Mouse (Mus musculus) liver, embryonic 15.5 days (tissue): ENCODE results near the gene Cnn2. TPM values are rescaled to one million over a fixed set of nuclear protein-coding genes. Genes with fewer than 3 reads are reported as not detected.

Experiments used
- ATAC-seq: fragments of 200-750 bp; cut with Nextera tagmentation; 2 replicates; pipeline ENCODE4 v1.8.0; 2017; ENCODE audit warnings: moderate number of reproducible peaks, mild to moderate bottlenecking, moderate library complexity; ENCODE audit not compliant: insufficient read depth
- H3K27ac ChIP-seq: fragments of 300-500 bp; sonication (generic); replicated peaks from 2 replicates; pipeline ENCODE4 v1.5.1; 2015; ENCODE audit warnings: mild to moderate bottlenecking, inconsistent platforms
- H3K27me3 ChIP-seq: fragments of 300-500 bp; sonication (generic); 2 replicates; pipeline ENCODE4 v1.6.1; 2015; ENCODE audit warnings: mild to moderate bottlenecking, inconsistent platforms
- H3K36me3 ChIP-seq: fragments of 300-500 bp; sonication (generic); replicated peaks from 2 replicates; pipeline ENCODE4 v1.6.1; 2015; ENCODE audit warnings: moderate library complexity, mild to moderate bottlenecking, inconsistent platforms
- H3K4me1 ChIP-seq: fragments of 300-500 bp; sonication (generic); replicated peaks from 2 replicates; pipeline ENCODE4 v1.6.1; 2015; ENCODE audit warnings: inconsistent platforms
- H3K4me2 ChIP-seq: fragments of 300-500 bp; sonication (generic); 2 replicates; pipeline ENCODE4 v1.6.1; 2015; ENCODE audit warnings: moderate library complexity, mild to moderate bottlenecking, inconsistent platforms
- H3K4me3 ChIP-seq: fragments of 300-500 bp; sonication (generic); replicated peaks from 2 replicates; pipeline ENCODE4 v1.5.1; 2015; ENCODE audit warnings: mild to moderate bottlenecking, inconsistent platforms
- H3K9ac ChIP-seq: fragments of 300-500 bp; sonication (generic); 2 replicates; pipeline ENCODE4 v1.6.1; 2015; ENCODE audit warnings: moderate library complexity, mild to moderate bottlenecking, inconsistent platforms
- H3K9me3 ChIP-seq: fragments of 300-500 bp; sonication (generic); replicated peaks from 2 replicates; pipeline ENCODE4 v1.6.1; 2016; ENCODE audit warnings: inconsistent platforms
- WGBS: fragments of 180-500 bp; shearing (Covaris S2); methylation state at CpG from one replicate; pipeline ENCODE4 v1.1.7; 2015; ENCODE audit warnings: mixed read lengths; ENCODE audit not compliant: insufficient replicate concordance; 5-methylcytosine and 5-hydroxymethylcytosine counted together
- polyA plus RNA-seq: library from polyadenylated mRNA; unstranded; fragments of >200 nt; fragmentation: Nextera tagmentation; extraction: Ambion mirVana; gene quantifications from 2 replicates; pipeline ENCODE4 v1.2.1, GENCODE M21; 2015

The Cnn2 gene
- polyA plus RNA-seq, 1 experiment from 2014 or later: 44.5 TPM

- Histone ChIP-seq H3K9ac (no peak overlapping the region), H3K4me3 (no peak overlapping the region), H3K4me1 (peaks cover 75% of the 10 kb centered on the region), H3K27ac (no peak overlapping the region), H3K36me3 (peaks cover 26% of the 10 kb centered on the region), H3K27me3 (no peaks in the 10 kb centered on the region), H3K4me2 (no peak overlapping the region), H3K9me3 (no peaks in the 10 kb centered on the region)
- WGBS: 83% methylated on average over 18 of the region's 18 CpGs
- no peak for ATAC-seq
Observed at GRCm38 (mm10) chr10:80020603-80021319, 32.4 kb downstream of the Cnn2 start.

DNA sequence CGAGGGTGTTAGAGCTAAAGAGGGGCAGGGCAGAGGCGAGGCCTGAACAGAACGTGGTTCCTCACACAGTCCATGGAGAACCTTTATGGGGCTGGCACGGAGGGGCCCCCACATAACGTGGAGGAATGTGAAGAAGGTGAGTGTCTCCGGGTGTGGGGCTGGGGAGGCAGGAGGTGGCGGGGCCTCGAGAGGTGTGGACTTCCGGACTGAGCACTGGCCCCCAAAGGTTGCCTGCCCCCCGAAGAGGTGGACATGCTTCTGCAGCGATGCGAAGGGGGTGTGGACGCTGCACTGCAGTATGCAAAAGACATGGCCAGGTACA lies 32.9 kb downstream of the Cnn2 start:
- 83% methylated on average over 13 of the region's 13 CpGs for WGBS
- Histone ChIP-seq H3K4me3 (no peak overlapping the region), H3K4me1 (peaks cover 75% of the 10 kb centered on the region), H3K36me3 (peaks cover 30% of the 10 kb centered on the region), H3K9ac (no peak overlapping the region), H3K27ac (no peak overlapping the region), H3K9me3 (no peaks in the 10 kb centered on the region), H3K4me2 (no peak overlapping the region), H3K27me3 (no peaks in the 10 kb centered on the region)
- ATAC-seq: no peak

DNA sequence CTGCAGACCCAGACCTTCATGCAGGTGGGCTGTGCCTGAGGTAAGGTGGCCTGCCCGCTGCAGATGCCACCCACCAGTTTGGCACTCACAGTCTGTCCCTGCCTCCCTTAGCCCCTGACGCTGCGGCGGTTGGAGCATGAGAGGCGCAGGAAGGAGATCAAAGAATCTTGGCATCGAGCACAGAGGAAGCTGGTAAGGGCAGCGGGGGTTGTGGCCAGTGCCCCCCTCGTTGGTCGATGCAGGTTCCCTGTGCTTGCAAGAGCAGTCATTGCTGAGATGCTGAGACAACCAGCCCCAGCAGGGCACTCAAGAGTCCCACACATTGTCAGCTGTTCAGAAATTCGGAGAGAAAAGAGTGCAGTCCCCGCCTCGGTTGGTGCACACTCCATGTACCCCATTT lies 33.8 kb downstream of the Cnn2 start:
- WGBS: 77% methylated on average over 12 of the region's 12 CpGs
- no peak overlapping the region for H3K9ac ChIP-seq
- no peak overlapping the region for H3K4me2 ChIP-seq
- peaks cover 39% of the 10 kb centered on the region for H3K36me3 ChIP-seq
- H3K27ac ChIP-seq: no peak overlapping the region
- H3K4me3 ChIP-seq: no peak overlapping the region
- peaks cover 70% of the 10 kb centered on the region for H3K4me1 ChIP-seq
- no peak for ATAC-seq
- no peaks in the 10 kb centered on the region for H3K9me3 ChIP-seq
- no peaks in the 10 kb centered on the region for H3K27me3 ChIP-seq

- no peaks in the 10 kb centered on the region for H3K9me3 ChIP-seq
- no peak overlapping the region for H3K9ac ChIP-seq
- H3K27ac ChIP-seq: no peak overlapping the region
- H3K36me3 ChIP-seq: peaks cover 46% of the 10 kb centered on the region
- no peak overlapping the region for H3K4me2 ChIP-seq
- H3K4me1 ChIP-seq: peaks cover 70% of the 10 kb centered on the region
- WGBS: 75% methylated on average over 8 of the region's 8 CpGs
- ATAC-seq: no peak
- no peaks in the 10 kb centered on the region for H3K27me3 ChIP-seq
- no peak overlapping the region for H3K4me3 ChIP-seq
Observed at GRCm38 (mm10) chr10:80022806-80023205, 34.4 kb downstream of the Cnn2 start.

GRCm38 (mm10) chr10:80023758-80024157 lies 35.4 kb downstream of the Cnn2 start:
- H3K9ac ChIP-seq: no peak overlapping the region
- ATAC-seq: no peak
- WGBS: 67% methylated on average over 5 of the region's 5 CpGs
- no peaks in the 10 kb centered on the region for H3K27me3 ChIP-seq
- peak overlapping the region; percentile 42 for H3K27ac ChIP-seq
- H3K9me3 ChIP-seq: no peaks in the 10 kb centered on the region
- H3K4me2 ChIP-seq: no peak overlapping the region
- peaks cover 73% of the 10 kb centered on the region for H3K4me1 ChIP-seq
- no peak overlapping the region for H3K4me3 ChIP-seq
- H3K36me3 ChIP-seq: peaks cover 51% of the 10 kb centered on the region

DNA sequence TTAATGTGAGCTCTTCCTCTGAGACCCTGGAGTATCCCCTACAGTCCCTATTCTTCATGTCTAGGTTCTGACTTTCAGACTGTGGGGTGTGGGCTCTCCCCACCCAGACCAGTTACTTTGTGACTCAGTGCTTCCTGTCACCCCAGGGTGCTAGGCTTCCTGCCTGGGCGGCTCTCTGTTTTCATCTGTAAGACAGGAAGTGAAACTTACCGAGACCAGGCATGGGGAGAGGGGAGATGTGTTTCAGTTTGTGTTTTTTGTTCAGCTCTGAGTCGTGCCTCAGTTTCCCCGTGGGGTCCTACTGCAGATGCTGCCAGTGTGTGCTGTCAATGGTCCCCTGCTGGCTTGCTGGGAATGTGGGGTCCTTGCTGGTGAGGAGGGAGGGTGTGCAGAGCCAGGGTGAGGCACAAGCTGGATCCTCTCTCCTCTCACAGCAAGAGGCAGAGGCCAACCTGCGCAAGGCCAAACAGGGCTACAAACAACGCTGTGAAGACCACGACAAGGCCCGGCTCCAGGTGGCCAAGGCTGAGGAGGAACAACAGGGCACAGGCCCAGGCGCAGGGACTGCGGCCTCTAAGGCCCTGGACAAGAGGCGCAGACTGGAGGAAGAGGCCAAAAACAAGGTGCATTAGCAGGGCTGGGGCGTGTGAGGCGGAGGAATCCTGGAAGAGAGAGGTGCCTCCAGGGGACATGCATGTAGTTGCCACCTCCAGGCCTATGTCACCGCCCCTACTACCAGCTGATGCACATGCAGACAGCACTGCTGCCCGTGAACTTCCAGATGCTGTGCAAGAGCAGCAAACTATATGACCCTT lies 36.1 kb downstream of the Cnn2 start:
- H3K27me3 ChIP-seq: no peaks in the 10 kb centered on the region
- H3K9me3 ChIP-seq: no peaks in the 10 kb centered on the region
- 68% methylated on average over 15 of the region's 15 CpGs for WGBS
- H3K4me1 ChIP-seq: peaks cover 70% of the 10 kb centered on the region
- peak overlapping the region; percentile 42 for H3K27ac ChIP-seq
- peaks cover 57% of the 10 kb centered on the region for H3K36me3 ChIP-seq
- no peak overlapping the region for H3K9ac ChIP-seq
- no peak overlapping the region for H3K4me2 ChIP-seq
- H3K4me3 ChIP-seq: no peak overlapping the region
- no peak for ATAC-seq

- Histone ChIP-seq H3K36me3 (peaks cover 60% of the 10 kb centered on the region), H3K4me1 (peaks cover 65% of the 10 kb centered on the region), H3K4me2 (no peak overlapping the region), H3K9me3 (no peaks in the 10 kb centered on the region), H3K9ac (no peak overlapping the region), H3K27ac (peak overlapping the region; percentile 42; the same call in 1 of the 2 replicates), H3K4me3 (no peak overlapping the region), H3K27me3 (no peaks in the 10 kb centered on the region)
- WGBS: 43% methylated on average over 4 of the region's 4 CpGs
- ATAC-seq: no peak
Observed at GRCm38 (mm10) chr10:80025044-80025347, 36.6 kb downstream of the Cnn2 start.

- H3K36me3 ChIP-seq: peaks cover 64% of the 10 kb centered on the region
- ATAC-seq: no peak
- no peak overlapping the region for H3K4me3 ChIP-seq
- no peak overlapping the region for H3K27ac ChIP-seq
- H3K4me1 ChIP-seq: peaks cover 61% of the 10 kb centered on the region
- H3K27me3 ChIP-seq: no peaks in the 10 kb centered on the region
- no peaks in the 10 kb centered on the region for H3K9me3 ChIP-seq
- H3K4me2 ChIP-seq: no peak overlapping the region
- WGBS: 72% methylated on average over 10 of the region's 10 CpGs
- H3K9ac ChIP-seq: no peak overlapping the region
Observed at GRCm38 (mm10) chr10:80025463-80025862, 37.1 kb downstream of the Cnn2 start.

- H3K4me2 ChIP-seq: no peak overlapping the region
- no peak for ATAC-seq
- 58% methylated on average over 12 of the region's 12 CpGs for WGBS
- no peaks in the 10 kb centered on the region for H3K9me3 ChIP-seq
- no peak overlapping the region for H3K27ac ChIP-seq
- H3K9ac ChIP-seq: no peak overlapping the region
- H3K27me3 ChIP-seq: no peaks in the 10 kb centered on the region
- peaks cover 58% of the 10 kb centered on the region for H3K4me1 ChIP-seq
- no peak overlapping the region for H3K4me3 ChIP-seq
- H3K36me3 ChIP-seq: peaks cover 65% of the 10 kb centered on the region
Observed at GRCm38 (mm10) chr10:80025889-80026288, 37.5 kb downstream of the Cnn2 start.

GRCm38 (mm10) chr10:80027681-80028520 lies 39.5 kb downstream of the Cnn2 start:
- Histone ChIP-seq H3K4me2 (no peak overlapping the region), H3K27me3 (no peaks in the 10 kb centered on the region), H3K4me3 (no peak overlapping the region), H3K9ac (no peak overlapping the region), H3K4me1 (peaks cover 65% of the 10 kb centered on the region), H3K36me3 (peaks cover 55% of the 10 kb centered on the region), H3K9me3 (no peaks in the 10 kb centered on the region), H3K27ac (no peak overlapping the region)
- WGBS: 62% methylated on average over 20 of the region's 20 CpGs
- no peak for ATAC-seq

- H3K36me3 ChIP-seq: peaks cover 53% of the 10 kb centered on the region
- 87% methylated on average over 13 of the region's 13 CpGs for WGBS
- H3K27ac ChIP-seq: no peak overlapping the region
Observed at GRCm38 (mm10) chr10:80028521-80028846, 40.1 kb downstream of the Cnn2 start.

More at GRCm38 (mm10) chr10:80028521-80028846, 40.1 kb downstream of the Cnn2 start:
- Histone ChIP-seq H3K27me3 (no peaks in the 10 kb centered on the region), H3K9me3 (no peaks in the 10 kb centered on the region), H3K9ac (no peak overlapping the region), H3K4me2 (no peak overlapping the region), H3K4me3 (no peak overlapping the region), H3K4me1 (peaks cover 67% of the 10 kb centered on the region)
- ATAC-seq: no peak
